Mouse (Mus musculus) myocyte (in vitro differentiated cells): Measurements from ENCODE around the gene Gfra1.

ENCODE experiments used
- CEBPB ChIP-seq: IDR thresholded peaks from 2 replicates; pipeline ENCODE4 v1.6.1; 2011; ENCODE audit warnings: mild to moderate bottlenecking, moderate library complexity; ENCODE audit not compliant: poor library complexity, insufficient read depth, severe bottlenecking
- MAX ChIP-seq: IDR thresholded peaks from one replicate; pipeline ENCODE4 v1.6.1; 2011; ENCODE audit warnings: low read depth, mild to moderate bottlenecking, control low read depth

DNA sequence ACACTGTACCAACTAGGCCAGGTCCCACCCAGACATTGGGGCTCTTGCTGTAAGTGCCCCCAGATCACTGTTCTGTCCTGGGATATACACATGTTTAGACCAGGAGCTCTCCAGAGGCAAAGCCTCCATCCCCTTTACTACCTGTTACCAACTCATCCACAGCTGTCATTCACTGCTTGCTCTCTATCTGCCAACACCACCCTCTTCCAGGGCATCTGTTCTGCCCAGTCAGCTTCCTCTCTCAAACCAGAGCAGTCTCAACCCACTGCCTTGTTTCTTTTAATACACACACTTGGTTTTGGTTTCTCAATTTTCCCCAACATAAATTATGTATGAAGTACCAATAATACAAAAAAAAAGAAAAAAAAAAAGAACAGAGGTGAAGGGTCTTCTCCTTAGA, 41.0 kb downstream of the Gfra1 start:
- no peak for TF ChIP-seq CEBPB
- TF ChIP-seq MAX = no peak
